Mouse (Mus musculus): ENCODE measurements around the gene Osbpl6.

GRCm38 (mm10) chr2:76430539-76430938 lies 24.2 kb downstream of the Osbpl6 start:
- no peak for TF ChIP-seq EP300 (IDR thresholded peaks at IDR 0.05; ENCODE audit: low read depth)
- TF ChIP-seq CTCF (IDR thresholded peaks at IDR 0.05; ENCODE audit: low read depth): no peak
